Mouse (Mus musculus): ENCODE data around the gene Btc. TPM values are rescaled to one million over a fixed set of nuclear protein-coding genes. Genes with fewer than 3 reads are reported as not detected.

Btc gene
- polyA plus RNA-seq (2012) = 0.07 and 0.12 TPM in 2 replicates

GRCm38 (mm10) chr5:91402339-91403211, at the start of gene Btc:
TSS of gene Btc (minus strand) at chr5:91402994.

Other genes with a start within 250 kb of the Btc start
- gene Parm1, start 114.6 kb upstream of the Btc start, polyA plus RNA-seq (2012) = 0.81 and 1.7 TPM in 2 replicates